ENCODE assay signal across 12 mouse cellular contexts in the genomic region with DNA sequence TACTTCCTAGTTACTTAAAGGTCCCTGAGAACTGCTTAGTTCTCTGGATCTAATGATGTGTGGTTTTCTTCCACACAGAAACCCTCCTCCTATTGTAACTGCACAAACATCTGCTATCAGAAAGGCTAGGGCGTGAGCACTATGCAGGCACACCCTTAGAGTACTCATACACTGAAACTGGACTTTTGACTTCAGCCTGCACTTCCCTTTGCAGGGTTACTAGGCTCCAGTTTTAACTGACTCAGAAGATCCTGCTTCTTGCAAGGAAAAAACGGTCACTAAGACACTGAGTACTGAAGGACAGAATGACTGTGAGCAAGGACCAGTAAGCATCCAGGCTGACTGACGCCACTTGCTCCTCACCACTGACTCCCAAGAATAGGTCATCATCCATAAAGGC. TPM values are rescaled to one million over a fixed set of nuclear protein-coding genes. Genes with fewer than 3 reads are reported as not detected.
A peak's percentile ranks its signal among the peaks of the same experiment; 100 is the strongest.
DNase-seq lines count a peak whose midpoint lies in the region; TF ChIP-seq lines count a peak whose summit lies in the region.
"Had no signal": no experiment of that assay in that cellular context is flagged by ENCODE, and none has a peak within 500 bp of the region (broad histone marks: within the 10 kb centered on the region; RNA-seq: fewer than 3 reads in every experiment).

No protein-coding gene starts in this region.

- peaks cover 41% of the 10 kb centered on the region for H3K4me1 ChIP-seq in heart, embryonic 10.5 days
- peaks cover 32% of the 10 kb centered on the region for H3K4me1 ChIP-seq in liver, adult 2 months (ENCODE audit: control insufficient read depth, insufficient read depth, low read length)

- H3K36me3 ChIP-seq in heart, embryonic 10.5 days, result no peaks in the 10 kb centered on the region
- no peaks in the 10 kb centered on the region for H3K36me3 ChIP-seq in liver, adult 2 months (ENCODE audit: control insufficient read depth, insufficient read depth, low read length)
- no peaks in the 10 kb centered on the region for H3K36me3 ChIP-seq in myocyte (ENCODE audit: control insufficient read depth, insufficient read depth)
- H3K36me3 ChIP-seq: forebrain, embryonic 15.5 days had no signal

- peak overlapping the region; percentile 12 for H3K4me2 ChIP-seq in myocyte (ENCODE audit: low read depth)
- H3K4me2 ChIP-seq: forebrain, embryonic 15.5 days had no signal

- no peaks in the 10 kb centered on the region for H3K9me3 ChIP-seq in heart, embryonic 10.5 days
- H3K9me3 ChIP-seq: forebrain, embryonic 15.5 days; midbrain, embryonic 10.5 days had no signal

- 0 out of 2 replicates have a peak overlapping the region, but pooled peaks have one; percentile 11 for H3K27ac ChIP-seq in heart, embryonic 10.5 days
- peak overlapping the region; percentile 72 for H3K27ac ChIP-seq in liver, adult 2 months (replicated peaks; ENCODE audit: insufficient read depth, low read depth, low read length)
- H3K27ac ChIP-seq: forebrain, embryonic 15.5 days; midbrain, embryonic 10.5 days had no signal

- TF ChIP-seq CTCF in liver, adult 2 months (IDR thresholded peaks at IDR 0.05; ENCODE audit: low read depth, low read length), result no peak

- TF ChIP-seq POLR2A in liver, adult 2 months (IDR thresholded peaks at IDR 0.05; ENCODE audit: extremely low read depth, insufficient read depth, low read length), result no peak
- no peak for TF ChIP-seq POLR2A in myocyte (IDR thresholded peaks at IDR 0.05; ENCODE audit: insufficient read length, low read depth)

- H3K79me2 ChIP-seq in liver, adult 2 months (ENCODE audit: control insufficient read depth, insufficient read depth, low read length), result peaks cover 63% of the 10 kb centered on the region
- peaks cover 99% of the 10 kb centered on the region for H3K79me2 ChIP-seq in myocyte (ENCODE audit: control insufficient read depth, insufficient read depth)

- H3K4me3 ChIP-seq in heart, embryonic 10.5 days, result no peak overlapping the region
- no peak overlapping the region for H3K4me3 ChIP-seq in liver, adult 2 months (ENCODE audit: insufficient read depth, low read depth, low read length)
- H3K4me3 ChIP-seq in myocyte, result no peak overlapping the region
- H3K4me3 ChIP-seq: forebrain, embryonic 15.5 days; midbrain, embryonic 10.5 days had no signal

- peak; percentile 92 for DNase-seq in heart, adult 11 months
- no peak for DNase-seq in heart, postnatal 4 days
- DNase-seq in heart, embryonic 10.5 days (ENCODE audit: low spot score), result no peak
- DNase-seq in liver, adult 2 months (ENCODE audit: extremely low read depth, low read depth, low spot score), result peak; percentile 84
- no peak for DNase-seq in layer of hippocampus, postnatal 25 days (ENCODE audit: extremely low spot score in 1 of 2, low spot score in 1 of 2)
- DNase-seq in thymus, postnatal 14 days, result no peak
- DNase-seq in frontal cortex, postnatal 25 days (ENCODE audit: low spot score in 2 of 2), result no peak
- DNase-seq: B cell, adult 2 months; cerebellum, postnatal 36 days had no signal

- H3K27me3 ChIP-seq in heart, embryonic 10.5 days (ENCODE audit: insufficient read depth, poor library complexity, severe bottlenecking), result no peaks in the 10 kb centered on the region
- no peaks in the 10 kb centered on the region for H3K27me3 ChIP-seq in liver, adult 2 months (ENCODE audit: control insufficient read depth, insufficient read depth, low read length)
- H3K27me3 ChIP-seq in myocyte (ENCODE audit: control insufficient read depth, insufficient read depth, insufficient read length), result no peaks in the 10 kb centered on the region
- H3K27me3 ChIP-seq: forebrain, embryonic 15.5 days had no signal

- H3ac ChIP-seq in myocyte (ENCODE audit: control insufficient read depth, insufficient read length), result no peak overlapping the region

- H3K9ac ChIP-seq in liver, adult 2 months (ENCODE audit: low read depth, low read length), result no peak overlapping the region; the same call in 1 of the 2 replicates
- H3K9ac ChIP-seq: forebrain, embryonic 15.5 days had no signal

- 48% methylated on average over 3 of the region's 3 CpGs for WGBS in heart, embryonic 10.5 days
- 7% methylated on average over 3 of the region's 3 CpGs for WGBS in liver, adult 2 months

TF ChIP-seq in myocyte, 11 proteins besides CTCF, POLR2A, EP300 and RAD21:
- TF ChIP-seq TCF3 (IDR thresholded peaks at IDR 0.05; ENCODE audit: insufficient read length, low read depth) (no peak), REST (IDR thresholded peaks at IDR 0.05; ENCODE audit: insufficient read depth, insufficient read length) (no peak), MYOG (IDR thresholded peaks at IDR 0.05; ENCODE audit: control insufficient read depth in 1 of 3, insufficient read depth in 1 of 3, insufficient read length in 2 of 3, low read depth in 2 of 3) (no peak), MYOD1 (IDR thresholded peaks at IDR 0.05; ENCODE audit: control insufficient read depth in 1 of 3, insufficient read length in 2 of 3, low read depth in 2 of 3) (no peak), MAX (IDR thresholded peaks at IDR 0.05; ENCODE audit: low read depth) (no peak), USF1 (IDR thresholded peaks at IDR 0.05; ENCODE audit: low read depth) (no peak), POLR2AphosphoS2 (IDR thresholded peaks at IDR 0.05; ENCODE audit: insufficient read length, low read depth) (no peak), E2F4 (IDR thresholded peaks at IDR 0.05; ENCODE audit: insufficient read depth) (no peak), CEBPB (IDR thresholded peaks at IDR 0.05; ENCODE audit: insufficient read depth, poor library complexity, severe bottlenecking) (no peak), TCF12 (IDR thresholded peaks at IDR 0.05; ENCODE audit: insufficient read depth, poor library complexity, severe bottlenecking) (no peak), SRF (IDR thresholded peaks at IDR 0.05; ENCODE audit: control insufficient read depth, insufficient read length, low read depth) (no peak)

RNA-seq across cellular contexts. Expression of a gene that starts 5.3 kb away (rescaled TPM):
- 100 to 1,000 TPM; 112 to 118 TPM for total RNA-seq in heart, postnatal 4 days (2021)
- 17.5 and 20.7 TPM in 2 replicates for polyA plus RNA-seq in heart, embryonic 10.5 days (2016; fragmentation: Nextera tagmentation; extraction: Ambion mirVana)
- 45.1 and 59.3 TPM in 2 replicates for total RNA-seq in liver, adult 2 months (2014; rRNA removed)
- 40.1 and 40.6 TPM in 2 replicates for polyA plus RNA-seq in liver, adult 2 months (2012; rRNA removed)
- polyA plus RNA-seq in myocyte (2012; fragmentation: generic; extraction: Trizol), result 76.9 TPM
- total RNA-seq in layer of hippocampus, postnatal 25 days (2021), result 100 to 1,000 TPM; 116 to 119 TPM

Comparison
In these comparisons a context has a peak if more than half of its experiments do, and no peak if none do; other contexts are left out.
1. DNase-seq: peak in heart, adult 11 months (single experiment) and liver, adult 2 months (single experiment); none in heart, postnatal 4 days (single experiment), heart, embryonic 10.5 days (single experiment), layer of hippocampus, postnatal 25 days (0 of 2), thymus, postnatal 14 days (single experiment) and frontal cortex, postnatal 25 days (0 of 2).